Comparison of ENCODE assay signal across 8 mouse cellular contexts in the genomic region with DNA sequence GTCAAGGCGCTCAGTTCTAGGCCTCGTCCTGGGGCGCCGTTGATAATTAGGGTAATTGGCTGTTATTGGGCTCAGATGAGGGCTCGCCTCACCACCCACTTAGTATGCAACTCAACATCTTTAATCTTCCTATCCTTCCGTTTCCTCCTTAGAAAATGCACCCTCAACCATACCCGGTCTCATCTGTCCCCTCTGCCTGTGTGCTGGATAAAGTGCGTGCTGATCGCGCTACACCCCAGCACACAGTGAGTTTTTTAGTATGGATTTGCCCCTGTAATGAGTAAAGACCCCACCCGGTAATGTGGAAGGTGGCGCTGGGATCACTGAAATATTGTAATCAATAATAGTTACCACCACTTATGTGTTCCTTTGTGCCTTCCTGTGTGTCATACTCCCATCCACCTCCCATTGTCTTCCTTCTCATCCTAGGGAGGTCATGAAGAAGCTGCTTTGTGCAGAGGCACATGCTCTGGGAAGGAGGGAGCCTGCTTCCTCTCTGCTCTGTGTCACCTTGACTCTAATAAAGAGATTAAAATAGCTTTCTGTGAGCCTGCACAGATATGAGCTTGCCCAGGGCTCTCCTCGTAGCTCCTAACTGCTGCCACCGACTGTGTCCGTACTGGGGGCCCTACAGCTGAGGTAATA. TPM values are rescaled to one million over a fixed set of nuclear protein-coding genes. Genes with fewer than 3 reads are reported as not detected.
A peak's percentile ranks its signal among the peaks of the same experiment; 100 is the strongest.
DNase-seq lines count a peak whose midpoint lies in the region; ATAC-seq and TF ChIP-seq lines count a peak whose summit lies in the region.

No protein-coding gene starts in this region.

- no peaks in the 10 kb centered on the region for H3K36me3 ChIP-seq in liver, adult 2 months (ENCODE audit: control insufficient read depth, insufficient read depth, low read length)
- no peaks in the 10 kb centered on the region for H3K36me3 ChIP-seq in hindbrain, embryonic 12.5 days
- no peaks in the 10 kb centered on the region for H3K36me3 ChIP-seq in midbrain, embryonic 12.5 days

- no peaks in the 10 kb centered on the region for H3K27me3 ChIP-seq in liver, adult 2 months (ENCODE audit: control insufficient read depth, insufficient read depth, low read length)
- no peaks in the 10 kb centered on the region for H3K27me3 ChIP-seq in hindbrain, embryonic 12.5 days
- H3K27me3 ChIP-seq in midbrain, embryonic 12.5 days, result no peaks in the 10 kb centered on the region; the same call in 1 of the 2 replicates

- peak; percentile 42 for ATAC-seq in hindbrain, embryonic 12.5 days (ENCODE audit: low FRiP score)
- peak; percentile 13 for ATAC-seq in midbrain, embryonic 12.5 days (ENCODE audit: low FRiP score, low read depth)

- H3K4me2 ChIP-seq in hindbrain, embryonic 12.5 days (replicated peaks), result peak overlapping the region; percentile 93
- peak overlapping the region; percentile 88 for H3K4me2 ChIP-seq in midbrain, embryonic 12.5 days (replicated peaks)

- peak overlapping the region; percentile 82 for H3K9ac ChIP-seq in liver, adult 2 months (ENCODE audit: low read depth, low read length)
- peak overlapping the region; percentile 76 for H3K9ac ChIP-seq in hindbrain, embryonic 12.5 days
- H3K9ac ChIP-seq in midbrain, embryonic 12.5 days (replicated peaks), result peak overlapping the region; percentile 86

- no peak for TF ChIP-seq POLR2A in liver, adult 2 months (IDR thresholded peaks at IDR 0.05; ENCODE audit: extremely low read depth, insufficient read depth, low read length)

- 7% methylated on average over 15 of the region's 15 CpGs for WGBS in liver, adult 2 months
- WGBS in hindbrain, embryonic 12.5 days, result 8% methylated on average over 15 of the region's 15 CpGs
- WGBS in midbrain, embryonic 12.5 days, result 12% methylated on average over 15 of the region's 15 CpGs

- H3K27ac ChIP-seq in liver, adult 2 months (replicated peaks; ENCODE audit: insufficient read depth, low read depth, low read length), result peak overlapping the region; percentile 30; the same call in 1 of the 2 replicates
- H3K27ac ChIP-seq in hindbrain, embryonic 12.5 days, result peak overlapping the region; percentile 87
- H3K27ac ChIP-seq in midbrain, embryonic 12.5 days (replicated peaks), result peak overlapping the region; percentile 83

- H3K4me3 ChIP-seq in liver, adult 2 months (ENCODE audit: insufficient read depth, low read depth, low read length), result peak overlapping the region; percentile 93
- H3K4me3 ChIP-seq in hindbrain, embryonic 12.5 days, result peak overlapping the region; percentile 62
- peak overlapping the region; percentile 78 for H3K4me3 ChIP-seq in midbrain, embryonic 12.5 days

- DNase-seq in liver, adult 2 months (ENCODE audit: extremely low read depth, low read depth, low spot score), result no peak
- no peak for DNase-seq in liver
- peak; percentile 22 for DNase-seq in c-Kit-positive CD71-positive TER-119-positive erythroid progenitor cells, embryonic 14.5 days (ENCODE audit: low spot score)
- no peak for DNase-seq in gastrocnemius, postnatal 14 days
- no peak for DNase-seq in urinary bladder, postnatal 10 days (ENCODE audit: low spot score)
- no peak for DNase-seq in kidney, postnatal 36 days

- no peaks in the 10 kb centered on the region for H3K9me3 ChIP-seq in hindbrain, embryonic 12.5 days (replicated peaks)
- no peaks in the 10 kb centered on the region for H3K9me3 ChIP-seq in midbrain, embryonic 12.5 days

- no peak for TF ChIP-seq CTCF in liver, adult 2 months (IDR thresholded peaks at IDR 0.05; ENCODE audit: low read depth, low read length)

- peaks cover 13% of the 10 kb centered on the region; the same call in 1 of the 2 replicates for H3K79me2 ChIP-seq in liver, adult 2 months (ENCODE audit: control insufficient read depth, insufficient read depth, low read length)

- intact Hi-C loops in gastrocnemius, postnatal 14 days (cut with DNase I; ENCODE audit: low total_unique reads), result no loop called here

- peaks cover 8% of the 10 kb centered on the region; the same call in 1 of the 2 replicates for H3K4me1 ChIP-seq in liver, adult 2 months (ENCODE audit: control insufficient read depth, insufficient read depth, low read length)
- H3K4me1 ChIP-seq in hindbrain, embryonic 12.5 days, result peaks cover 25% of the 10 kb centered on the region
- peaks cover 20% of the 10 kb centered on the region for H3K4me1 ChIP-seq in midbrain, embryonic 12.5 days

RNA-seq across cellular contexts. Expression of gene Trappc6a, which starts 0.9 kb away (rescaled TPM):
- total RNA-seq in liver, adult 2 months (2014; rRNA removed), result 19.9 and 25.5 TPM in 2 replicates
- 58.0 and 58.2 TPM in 2 replicates for polyA plus RNA-seq in liver, adult 2 months (2012; rRNA removed)
- polyA plus RNA-seq in hindbrain, embryonic 12.5 days (2016; fragmentation: Nextera tagmentation; extraction: Ambion mirVana), result 41.7 and 48.1 TPM in 2 replicates
- 41.5 and 41.7 TPM in 2 replicates for polyA plus RNA-seq in midbrain, embryonic 12.5 days (2016; fragmentation: Nextera tagmentation; extraction: Ambion mirVana)
- total RNA-seq in gastrocnemius, postnatal 14 days (2021), result 10 to 100 TPM; 19.9 to 20.0 TPM

RNA-seq across cellular contexts. Expression of gene Bloc1s3, which starts 0.9 kb away (rescaled TPM):
- total RNA-seq in liver, adult 2 months (2014; rRNA removed), result 2.8 and 3.9 TPM in 2 replicates
- 6.2 and 7.3 TPM in 2 replicates for polyA plus RNA-seq in liver, adult 2 months (2012; rRNA removed)
- 4.6 and 4.8 TPM in 2 replicates for polyA plus RNA-seq in hindbrain, embryonic 12.5 days (2016; fragmentation: Nextera tagmentation; extraction: Ambion mirVana)
- polyA plus RNA-seq in midbrain, embryonic 12.5 days (2016; fragmentation: Nextera tagmentation; extraction: Ambion mirVana), result 4.3 and 5.0 TPM in 2 replicates
- total RNA-seq in gastrocnemius, postnatal 14 days (2021), result 1 to 10 TPM; 1.7 to 2.1 TPM

RNA-seq across cellular contexts. Expression of gene Nkpd1, which starts 8.6 kb away (rescaled TPM):
- not detected in 2 replicates for total RNA-seq in liver, adult 2 months (2014; rRNA removed)
- polyA plus RNA-seq in liver, adult 2 months (2012; rRNA removed), result not detected in 2 replicates
- polyA plus RNA-seq in hindbrain, embryonic 12.5 days (2016; fragmentation: Nextera tagmentation; extraction: Ambion mirVana), result 0.23 TPM in 1 of 2 replicates, not detected in the other
- 0.06 TPM in 1 of 2 replicates, not detected in the other for polyA plus RNA-seq in midbrain, embryonic 12.5 days (2016; fragmentation: Nextera tagmentation; extraction: Ambion mirVana)
- not detected for total RNA-seq in gastrocnemius, postnatal 14 days (2021)

RNA-seq across cellular contexts. Expression of gene Exoc3l2, which starts 45.9 kb away (rescaled TPM):
- total RNA-seq in liver, adult 2 months (2014; rRNA removed), result 2.1 and 2.2 TPM in 2 replicates
- polyA plus RNA-seq in liver, adult 2 months (2012; rRNA removed), result 5.1 and 5.8 TPM in 2 replicates
- 1.0 and 1.5 TPM in 2 replicates for polyA plus RNA-seq in hindbrain, embryonic 12.5 days (2016; fragmentation: Nextera tagmentation; extraction: Ambion mirVana)
- 0.42 and 0.61 TPM in 2 replicates for polyA plus RNA-seq in midbrain, embryonic 12.5 days (2016; fragmentation: Nextera tagmentation; extraction: Ambion mirVana)
- under 1 TPM; 0.47 to 0.74 TPM for total RNA-seq in gastrocnemius, postnatal 14 days (2021)

RNA-seq across cellular contexts. Expression of gene Mark4, which starts 50.4 kb away (rescaled TPM):
- 1.8 and 2.8 TPM in 2 replicates for total RNA-seq in liver, adult 2 months (2014; rRNA removed)
- 4.9 and 6.4 TPM in 2 replicates for polyA plus RNA-seq in liver, adult 2 months (2012; rRNA removed)
- polyA plus RNA-seq in hindbrain, embryonic 12.5 days (2016; fragmentation: Nextera tagmentation; extraction: Ambion mirVana), result 20.0 and 21.6 TPM in 2 replicates
- 16.4 and 20.9 TPM in 2 replicates for polyA plus RNA-seq in midbrain, embryonic 12.5 days (2016; fragmentation: Nextera tagmentation; extraction: Ambion mirVana)
- 10 to 100 TPM; 12.6 to 14.1 TPM for total RNA-seq in gastrocnemius, postnatal 14 days (2021)

Comparison
In these comparisons a context has a peak if more than half of its experiments do, and no peak if none do; other contexts are left out.
1. H3K27ac ChIP-seq: peak in every context shown above with its lines; median percentile 87 in hindbrain, embryonic 12.5 days; 83 in midbrain, embryonic 12.5 days; 30 in liver, adult 2 months.